Mouse (Mus musculus): ENCODE measurements around the gene Nav2.

DNA sequence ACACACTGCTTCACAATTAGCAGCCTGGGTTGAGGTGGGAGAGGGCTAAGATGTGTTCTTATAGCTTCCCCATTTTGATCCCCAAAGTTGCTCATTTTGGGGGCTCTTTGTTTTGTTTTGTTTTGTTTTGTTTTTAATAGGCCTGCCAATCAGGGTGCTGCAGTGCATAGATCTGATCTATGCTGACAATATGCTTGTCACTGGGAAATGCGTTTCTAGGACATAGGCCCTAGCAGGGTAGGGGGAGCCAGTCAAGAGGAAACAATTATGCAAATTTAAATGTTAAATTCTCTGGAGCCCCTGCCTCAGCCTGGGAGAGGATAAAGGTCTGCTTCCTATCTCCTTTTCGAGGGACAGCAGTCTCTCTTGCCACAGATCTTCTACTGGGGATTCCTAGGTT lies 6.1 kb upstream of the Nav2 start:
- TF ChIP-seq CTCF (IDR thresholded peaks at IDR 0.05; ENCODE audit: low read depth, low read length) (no peak), POLR2A (IDR thresholded peaks at IDR 0.05; ENCODE audit: insufficient read depth, low read length) (no peak)

Measured in ES-Bruce4 (cell line).